Mouse (Mus musculus) CH12.LX (cell line): ENCODE data around the gene Krt4.

Experiments
- CTCF ChIP-seq, 2 experiments: IDR thresholded peaks in 1 of 2; conservative IDR thresholded peaks in 1 of 2; 2 replicates each; pipeline ENCODE4 v1.5.1; 2011 to 2012; ENCODE audit warnings: low read depth in 2 of 2, low read length in 2 of 2, improper control_type of control experiment in 1 of 2, inconsistent platforms in 1 of 2, mild to moderate bottlenecking in 1 of 2, moderate library complexity in 1 of 2
- E2F4 ChIP-seq: IDR thresholded peaks from 2 replicates; pipeline ENCODE4 v1.6.1; 2011; ENCODE audit warnings: low read depth, low read length, improper control_type of control experiment; ENCODE audit not compliant: insufficient replicate concordance
- GABPA ChIP-seq: IDR thresholded peaks from 2 replicates; pipeline ENCODE4 v1.6.1; 2012; ENCODE audit warnings: low read depth, low read length, improper control_type of control experiment, inconsistent platforms; ENCODE audit not compliant: insufficient replicate concordance
- MAX ChIP-seq: IDR thresholded peaks from 2 replicates; pipeline ENCODE4 v1.6.1; 2011; ENCODE audit warnings: low read length, improper control_type of control experiment
- PAX5 ChIP-seq: IDR thresholded peaks from 2 replicates; pipeline ENCODE4 v1.6.1; 2012; ENCODE audit warnings: low read length, inconsistent platforms, mixed read lengths
- POLR2A ChIP-seq: IDR thresholded peaks from 2 replicates; pipeline ENCODE4 v1.6.1; 2011; ENCODE audit warnings: low read depth, mild to moderate bottlenecking, improper control_type of control experiment, low read length
- RCOR1 ChIP-seq: conservative IDR thresholded peaks from 2 replicates; pipeline ENCODE4 v1.6.1; 2012; ENCODE audit warnings: low read depth, mild to moderate bottlenecking, inconsistent platforms, low read length, improper control_type of control experiment
- ZKSCAN1 ChIP-seq: IDR thresholded peaks from 2 replicates; pipeline ENCODE4 v1.6.1; 2012; ENCODE audit warnings: low read depth, inconsistent platforms, low read length, improper control_type of control experiment, borderline replicate concordance

DNA sequence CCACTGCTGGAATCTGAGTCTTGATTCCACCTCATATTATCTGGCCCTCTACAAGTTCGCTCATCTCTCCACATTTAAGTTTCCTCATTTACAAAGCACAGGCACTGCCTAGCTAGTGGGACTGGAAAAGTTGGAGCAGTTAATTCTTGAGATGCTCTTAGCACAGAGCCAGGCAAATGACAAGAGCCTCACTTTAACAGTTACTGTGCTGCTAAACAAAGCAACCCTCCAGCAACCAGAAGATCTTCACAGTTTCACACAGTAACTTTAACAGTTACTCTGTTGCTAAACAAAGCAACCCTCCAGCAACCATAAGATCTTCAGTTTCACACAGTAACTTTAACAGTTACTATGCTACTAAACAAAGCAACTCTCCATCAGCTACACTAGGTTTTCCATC is 50.2 kb downstream of the Krt4 start:
- TF ChIP-seq CTCF (conservative IDR thresholded peaks at IDR 0.05 in 1 of 2, IDR thresholded peaks at IDR 0.05 in 1 of 2; ENCODE audit: low read depth in 2 of 2, low read length in 2 of 2) (no peak), GABPA (no peak), POLR2A (no peak), MAX (no peak), ZKSCAN1 (no peak), PAX5 (no peak), RCOR1 (no peak), E2F4 (no peak)
